Mouse (Mus musculus): ENCODE measurements at regions not wholly inside any gene's neighbourhood (a gene's known extent, or its start where the extent isn't known, plus 50 kb on each side); places are given as distances from the start of the nearest gene placed in this dataset.

GRCm38 (mm10) chr8:9152313-9152925 lies 462.1 kb upstream of the Arglu1 start:
- WGBS = 58% methylated on average over 20 of the region's 20 CpGs
- no peaks in the 10 kb centered on the region for H3K4me1 ChIP-seq (ENCODE audit: control insufficient read depth, insufficient read depth, low read length)
- H3K27me3 ChIP-seq (ENCODE audit: control insufficient read depth, insufficient read depth, low read length) = no peaks in the 10 kb centered on the region; the same call in 1 of the 2 replicates
- no peak overlapping the region for H3K27ac ChIP-seq (ENCODE audit: insufficient read depth, low read length)
- DNase-seq = no peak
- H3K4me3 ChIP-seq (replicated peaks; ENCODE audit: insufficient read depth, low read depth, low read length) = no peak overlapping the region
- TF ChIP-seq POLR2A (IDR thresholded peaks at IDR 0.05; ENCODE audit: borderline replicate concordance, insufficient read depth, low read length) (no peak), CTCF (IDR thresholded peaks at IDR 0.05; ENCODE audit: borderline replicate concordance, insufficient read depth, low read depth, low read length) (no peak)

DNA sequence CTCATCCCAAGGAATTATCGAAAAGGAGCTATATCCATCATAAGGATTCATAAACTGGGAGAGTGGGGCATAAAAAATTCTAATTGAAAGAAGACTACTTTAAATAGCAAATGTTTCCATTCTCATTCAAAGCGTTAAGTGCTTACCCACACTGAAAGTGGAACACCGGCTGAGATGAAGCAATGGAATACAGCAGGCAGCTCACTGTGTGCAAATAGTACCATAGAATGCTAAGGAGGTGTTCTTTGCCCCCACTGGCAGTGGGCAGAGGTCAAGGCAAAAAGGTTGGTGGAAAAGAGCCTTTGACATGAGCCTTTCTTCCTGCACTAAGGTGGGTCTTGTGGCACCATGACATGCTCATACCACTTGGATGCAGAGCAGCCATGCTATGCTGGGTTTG lies 454.0 kb upstream of the Arglu1 start:
- WGBS = 82% methylated on average over 3 of the region's 3 CpGs

GRCm38 (mm10) chr8:9139781-9140180 lies 449.5 kb upstream of the Arglu1 start:
- no peak for TF ChIP-seq CTCF (IDR thresholded peaks at IDR 0.05; ENCODE audit: borderline replicate concordance, insufficient read depth, low read depth, low read length)
- TF ChIP-seq POLR2A (IDR thresholded peaks at IDR 0.05; ENCODE audit: borderline replicate concordance, insufficient read depth, low read length) = no peak
- Histone ChIP-seq H3K4me1 (ENCODE audit: control insufficient read depth, insufficient read depth, low read length) (peaks cover 5% of the 10 kb centered on the region), H3K27me3 (ENCODE audit: control insufficient read depth, insufficient read depth, low read length) (no peaks in the 10 kb centered on the region), H3K27ac (ENCODE audit: insufficient read depth, low read length) (no peak overlapping the region), H3K4me3 (replicated peaks; ENCODE audit: insufficient read depth, low read depth, low read length) (no peak overlapping the region)
- WGBS = 70% methylated on average over 3 of the region's 3 CpGs
- DNase-seq = no peak

More for the DNA sequence above, 454.0 kb upstream of the Arglu1 start:
- H3K4me3 ChIP-seq (replicated peaks; ENCODE audit: insufficient read depth, low read depth, low read length) = no peak overlapping the region
- H3K4me1 ChIP-seq (ENCODE audit: control insufficient read depth, insufficient read depth, low read length) = peaks cover 4% of the 10 kb centered on the region; the same call in 1 of the 2 replicates
- no peaks in the 10 kb centered on the region for H3K27me3 ChIP-seq (ENCODE audit: control insufficient read depth, insufficient read depth, low read length)
- no peak for DNase-seq
- H3K27ac ChIP-seq (ENCODE audit: insufficient read depth, low read length) = no peak overlapping the region
- no peak for TF ChIP-seq CTCF (IDR thresholded peaks at IDR 0.05; ENCODE audit: borderline replicate concordance, insufficient read depth, low read depth, low read length)
- TF ChIP-seq POLR2A (IDR thresholded peaks at IDR 0.05; ENCODE audit: borderline replicate concordance, insufficient read depth, low read length) = no peak

DNA sequence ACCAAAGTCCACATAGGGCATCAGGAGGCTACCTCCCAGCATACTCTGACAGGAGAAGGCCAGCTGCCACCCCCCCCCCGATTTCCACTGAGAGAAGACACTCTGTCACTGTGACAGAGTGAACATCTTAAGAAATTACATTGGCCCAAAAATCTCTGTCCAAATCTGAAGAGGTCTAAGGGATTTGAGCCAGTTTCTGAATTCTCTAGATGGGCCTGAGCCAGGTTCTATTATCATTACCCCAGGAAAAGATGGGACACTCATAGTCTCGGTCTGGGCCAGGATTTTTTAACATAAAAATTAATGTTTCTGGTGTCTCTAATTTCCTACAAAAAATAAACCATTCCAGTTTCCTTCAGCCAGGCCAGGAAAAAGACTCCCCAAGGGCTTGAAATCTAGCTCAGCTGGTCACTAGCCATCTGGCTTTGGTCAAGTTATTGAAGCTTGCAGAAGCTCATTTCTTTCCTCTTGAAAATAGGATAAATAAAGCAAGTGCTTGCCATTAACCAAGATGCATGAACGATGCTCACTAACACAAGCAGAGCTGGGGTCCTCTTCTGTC lies 448.8 kb upstream of the Arglu1 start:
- H3K4me3 ChIP-seq (replicated peaks; ENCODE audit: insufficient read depth, low read depth, low read length) = no peak overlapping the region
- H3K4me1 ChIP-seq (ENCODE audit: control insufficient read depth, insufficient read depth, low read length) = peaks cover 5% of the 10 kb centered on the region
- TF ChIP-seq CTCF (IDR thresholded peaks at IDR 0.05; ENCODE audit: borderline replicate concordance, insufficient read depth, low read depth, low read length) (no peak), POLR2A (IDR thresholded peaks at IDR 0.05; ENCODE audit: borderline replicate concordance, insufficient read depth, low read length) (no peak)
- peak; percentile 9 to 48 for DNase-seq
- WGBS = 9% methylated on average over 3 of the region's 3 CpGs
- no peaks in the 10 kb centered on the region for H3K27me3 ChIP-seq (ENCODE audit: control insufficient read depth, insufficient read depth, low read length)
- no peak overlapping the region for H3K27ac ChIP-seq (ENCODE audit: insufficient read depth, low read length)

GRCm38 (mm10) chr8:9133758-9134157 lies 443.4 kb upstream of the Arglu1 start:
- Histone ChIP-seq H3K27ac (ENCODE audit: insufficient read depth, low read length) (no peak overlapping the region), H3K4me1 (ENCODE audit: control insufficient read depth, insufficient read depth, low read length) (no peaks in the 10 kb centered on the region; the same call in 1 of the 2 replicates), H3K27me3 (ENCODE audit: control insufficient read depth, insufficient read depth, low read length) (no peaks in the 10 kb centered on the region), H3K4me3 (replicated peaks; ENCODE audit: insufficient read depth, low read depth, low read length) (no peak overlapping the region)
- no peak for TF ChIP-seq POLR2A (IDR thresholded peaks at IDR 0.05; ENCODE audit: borderline replicate concordance, insufficient read depth, low read length)
- TF ChIP-seq CTCF (IDR thresholded peaks at IDR 0.05; ENCODE audit: borderline replicate concordance, insufficient read depth, low read depth, low read length) = no peak
- DNase-seq = no peak
- 61% methylated on average over 7 of the region's 7 CpGs for WGBS

DNA sequence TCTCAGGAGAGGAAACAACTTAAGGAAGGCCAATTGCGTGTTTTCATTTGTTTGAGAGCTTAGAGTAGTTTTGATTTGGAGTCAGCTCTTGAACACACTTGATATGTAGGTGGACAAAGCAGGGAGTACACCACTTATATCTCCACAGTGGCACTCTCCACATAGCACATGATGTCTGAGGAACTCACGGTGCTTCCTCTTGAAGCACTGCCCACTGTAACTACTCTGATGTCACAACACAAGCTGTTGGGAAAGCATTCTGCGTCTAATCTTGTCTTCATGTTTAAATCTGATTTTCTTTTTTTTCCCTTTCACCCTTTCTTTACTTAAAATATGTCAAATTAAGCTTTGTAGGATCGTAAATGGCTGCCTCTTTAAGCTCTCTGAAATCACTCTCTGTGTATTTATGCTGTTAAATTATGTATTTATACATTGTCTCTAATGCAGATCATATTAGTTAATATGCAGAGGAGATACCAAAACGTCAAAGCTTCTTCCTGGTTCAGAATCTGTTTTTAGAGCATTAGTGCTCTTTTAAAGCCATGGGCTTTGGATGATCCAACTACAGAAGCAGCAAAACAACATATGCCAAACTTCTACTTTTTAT lies 442.4 kb upstream of the Arglu1 start:
- TF ChIP-seq CTCF (IDR thresholded peaks at IDR 0.05; ENCODE audit: borderline replicate concordance, insufficient read depth, low read depth, low read length) = no peak
- TF ChIP-seq POLR2A (IDR thresholded peaks at IDR 0.05; ENCODE audit: borderline replicate concordance, insufficient read depth, low read length) = no peak
- WGBS = 88% methylated on average over 5 of the region's 5 CpGs
- DNase-seq = no peak
- H3K4me1 ChIP-seq (ENCODE audit: control insufficient read depth, insufficient read depth, low read length) = no peaks in the 10 kb centered on the region
- no peak overlapping the region for H3K4me3 ChIP-seq (replicated peaks; ENCODE audit: insufficient read depth, low read depth, low read length)
- H3K27me3 ChIP-seq (ENCODE audit: control insufficient read depth, insufficient read depth, low read length) = no peaks in the 10 kb centered on the region
- H3K27ac ChIP-seq (ENCODE audit: insufficient read depth, low read length) = no peak overlapping the region

GRCm38 (mm10) chr8:9131249-9131648 lies 440.9 kb upstream of the Arglu1 start:
- DNase-seq = no peak
- H3K4me1 ChIP-seq (ENCODE audit: control insufficient read depth, insufficient read depth, low read length) = no peaks in the 10 kb centered on the region
- H3K4me3 ChIP-seq (replicated peaks; ENCODE audit: insufficient read depth, low read depth, low read length) = no peak overlapping the region
- no peak overlapping the region for H3K27ac ChIP-seq (ENCODE audit: insufficient read depth, low read length)
- WGBS = 91% methylated on average over 4 of the region's 4 CpGs
- no peaks in the 10 kb centered on the region for H3K27me3 ChIP-seq (ENCODE audit: control insufficient read depth, insufficient read depth, low read length)
- TF ChIP-seq POLR2A (IDR thresholded peaks at IDR 0.05; ENCODE audit: borderline replicate concordance, insufficient read depth, low read length) = no peak
- TF ChIP-seq CTCF (IDR thresholded peaks at IDR 0.05; ENCODE audit: borderline replicate concordance, insufficient read depth, low read depth, low read length) = no peak

DNA sequence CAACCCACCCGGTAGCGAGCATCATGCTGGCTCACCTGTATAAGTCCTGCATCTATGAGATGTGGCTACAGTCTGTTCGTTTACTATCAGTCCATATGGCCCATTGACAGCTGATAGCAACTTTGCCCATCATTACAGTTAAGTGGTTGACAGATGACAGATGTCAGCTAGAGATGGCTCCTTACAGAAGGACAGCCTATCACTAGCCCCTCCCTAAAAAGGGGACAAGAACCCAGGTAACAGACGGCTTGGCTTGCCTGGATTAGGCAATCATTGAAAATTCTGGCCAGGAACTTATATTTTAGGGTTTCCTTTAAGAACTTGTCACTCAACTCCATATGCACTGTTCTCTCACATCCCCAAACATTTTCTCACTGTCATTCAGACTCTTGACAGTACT lies 434.2 kb upstream of the Arglu1 start:
- Histone ChIP-seq H3K27me3 (ENCODE audit: control insufficient read depth, insufficient read depth, low read length) (no peaks in the 10 kb centered on the region), H3K27ac (ENCODE audit: insufficient read depth, low read length) (no peak overlapping the region), H3K4me1 (ENCODE audit: control insufficient read depth, insufficient read depth, low read length) (no peaks in the 10 kb centered on the region), H3K4me3 (replicated peaks; ENCODE audit: insufficient read depth, low read depth, low read length) (no peak overlapping the region)
- no peak for DNase-seq
- TF ChIP-seq CTCF (IDR thresholded peaks at IDR 0.05; ENCODE audit: borderline replicate concordance, insufficient read depth, low read depth, low read length) = no peak
- TF ChIP-seq POLR2A (IDR thresholded peaks at IDR 0.05; ENCODE audit: borderline replicate concordance, insufficient read depth, low read length) = no peak
- WGBS = 70% methylated on average over 4 of the region's 4 CpGs

Data from cerebellum, adult 2 months (tissue).